Mouse (Mus musculus) C2C12 (cell line): ENCODE results near the gene Manbal. TPM values are rescaled to one million over a fixed set of nuclear protein-coding genes. Genes with fewer than 3 reads are reported as not detected.
A peak's percentile ranks its signal among the peaks of the same experiment; 100 is the strongest.

Source experiments
- H3K27me3 ChIP-seq: one replicate; pipeline ENCODE4 v1.6.1; 2011; ENCODE audit not compliant: control insufficient read depth, insufficient read depth, insufficient read length
- H3K36me3 ChIP-seq: one replicate; pipeline ENCODE4 v1.6.1; 2011; ENCODE audit not compliant: control insufficient read depth, insufficient read depth
- H3K4me3 ChIP-seq: one replicate; pipeline ENCODE4 v1.5.1; 2011; ENCODE audit warnings: mild to moderate bottlenecking, control low read depth; ENCODE audit not compliant: poor library complexity, insufficient read depth, severe bottlenecking
- H3K79me2 ChIP-seq: one replicate; pipeline ENCODE4 v1.6.1; 2011; ENCODE audit not compliant: control insufficient read depth, insufficient read depth
- H3K79me3 ChIP-seq: one replicate; pipeline ENCODE4 v1.6.1; 2011; ENCODE audit warnings: low read depth, control low read depth
- H3ac ChIP-seq: one replicate; pipeline ENCODE3; 2011; ENCODE audit warnings: low read depth; ENCODE audit not compliant: control insufficient read depth, insufficient read length
- CEBPB ChIP-seq: IDR thresholded peaks from one replicate; pipeline ENCODE4 v1.6.1; 2011; ENCODE audit warnings: low read depth, mild to moderate bottlenecking, control low read depth, moderate library complexity
- CTCF ChIP-seq: IDR thresholded peaks from one replicate; pipeline ENCODE4 v1.5.1; 2011; ENCODE audit not compliant: control insufficient read depth, insufficient read depth, insufficient read length
- FOSL1 ChIP-seq: IDR thresholded peaks from one replicate; pipeline ENCODE4 v1.8.0; 2011; ENCODE audit warnings: mild to moderate bottlenecking, low read length; ENCODE audit not compliant: poor library complexity, insufficient read depth, severe bottlenecking
- MAX ChIP-seq: IDR thresholded peaks from one replicate; pipeline ENCODE4 v1.6.1; 2011; ENCODE audit warnings: mild to moderate bottlenecking, control low read depth
- MYOD1 ChIP-seq: IDR thresholded peaks from one replicate; pipeline ENCODE4 v1.6.1; 2011; ENCODE audit warnings: low read depth; ENCODE audit not compliant: control insufficient read depth, insufficient read length
- MYOG ChIP-seq: IDR thresholded peaks from one replicate; pipeline ENCODE4 v1.6.1; 2011; ENCODE audit not compliant: control insufficient read depth, insufficient read length; ENCODE audit errors: extremely low read depth
- USF1 ChIP-seq: IDR thresholded peaks from one replicate; pipeline ENCODE4 v1.6.1; 2011; ENCODE audit warnings: low read depth, mild to moderate bottlenecking, control low read depth, moderate library complexity
- polyA plus RNA-seq: library from polyadenylated mRNA; unstranded; fragments of >200 nt; fragmentation: generic; extraction: Trizol; gene quantifications from one replicate; pipeline ENCODE4 v1.2.1, GENCODE M21; 2012; ENCODE audit warnings: missing spikeins

Gene Manbal
- polyA plus RNA-seq, 1 experiment = 51.1 TPM

- no peaks in the 10 kb centered on the region for H3K79me2 ChIP-seq
- no peaks in the 10 kb centered on the region for H3K36me3 ChIP-seq
- H3K4me3 ChIP-seq = no peak overlapping the region
- no peak overlapping the region for H3ac ChIP-seq
- TF ChIP-seq MYOD1 (no peak), USF1 (no peak), CTCF (no peak), MYOG (no peak), MAX (no peak), FOSL1 (no peak), CEBPB (no peak)
- H3K27me3 ChIP-seq = no peaks in the 10 kb centered on the region
- no peaks in the 10 kb centered on the region for H3K79me3 ChIP-seq
These were observed 14.2 kb upstream of the Manbal start for GRCm38 (mm10) chr2:157353183-157353582.

DNA sequence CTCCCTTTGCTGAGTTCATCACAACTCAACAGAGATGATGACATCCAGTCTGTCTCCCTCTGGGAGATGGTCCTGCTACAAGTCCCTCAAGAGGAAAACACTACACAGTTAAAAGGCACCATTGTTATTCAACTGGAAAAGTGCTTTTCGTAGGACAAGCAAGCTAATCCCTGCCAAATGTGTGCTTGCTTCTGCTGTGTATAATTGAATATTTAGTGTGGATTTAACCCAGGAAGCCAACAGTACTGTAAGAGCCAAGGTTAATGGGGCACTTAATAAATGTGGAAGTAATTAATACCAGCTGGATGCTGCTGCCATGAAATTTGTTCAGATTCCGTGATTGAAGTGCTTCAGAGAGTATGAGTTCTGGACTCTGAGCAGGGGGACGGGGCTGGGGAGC, 13.3 kb upstream of the Manbal start:
- no peak overlapping the region for H3K4me3 ChIP-seq
- no peak overlapping the region for H3ac ChIP-seq
- no peaks in the 10 kb centered on the region for H3K36me3 ChIP-seq
- H3K79me2 ChIP-seq = no peaks in the 10 kb centered on the region
- no peaks in the 10 kb centered on the region for H3K79me3 ChIP-seq
- no peaks in the 10 kb centered on the region for H3K27me3 ChIP-seq
- TF ChIP-seq MYOG = no peak

- no peak overlapping the region for H3ac ChIP-seq
- H3K27me3 ChIP-seq = no peaks in the 10 kb centered on the region
- H3K36me3 ChIP-seq = no peaks in the 10 kb centered on the region
- no peak overlapping the region for H3K4me3 ChIP-seq
- H3K79me2 ChIP-seq = no peaks in the 10 kb centered on the region
- TF ChIP-seq CEBPB (no peak), MYOG (no peak), MAX (no peak), FOSL1 (no peak), USF1 (no peak), MYOD1 (no peak), CTCF (no peak)
- no peaks in the 10 kb centered on the region for H3K79me3 ChIP-seq
These were observed 7.4 kb upstream of the Manbal start for GRCm38 (mm10) chr2:157360028-157360427.

- peaks cover 9% of the 10 kb centered on the region for H3K79me2 ChIP-seq
- H3K79me3 ChIP-seq = peaks cover 4% of the 10 kb centered on the region
- no peak for TF ChIP-seq CEBPB
- TF ChIP-seq MYOG = no peak
- TF ChIP-seq USF1 = no peak
- no peak for TF ChIP-seq FOSL1
- no peak for TF ChIP-seq CTCF
- TF ChIP-seq MAX = no peak
- TF ChIP-seq MYOD1 = no peak
- H3K27me3 ChIP-seq = no peaks in the 10 kb centered on the region
- no peak overlapping the region for H3ac ChIP-seq
- no peak overlapping the region for H3K4me3 ChIP-seq
- no peaks in the 10 kb centered on the region for H3K36me3 ChIP-seq
These were observed 4.4 kb upstream of the Manbal start for GRCm38 (mm10) chr2:157363031-157363430.

GRCm38 (mm10) chr2:157366762-157367161, 632 bp upstream of the Manbal start:
- H3K27me3 ChIP-seq = no peaks in the 10 kb centered on the region
- H3K36me3 ChIP-seq = peaks cover 19% of the 10 kb centered on the region
- H3K4me3 ChIP-seq = no peak overlapping the region
- no peak overlapping the region for H3ac ChIP-seq
- TF ChIP-seq CTCF = no peak
- no peak for TF ChIP-seq FOSL1
- TF ChIP-seq MAX = no peak
- TF ChIP-seq MYOG = no peak
- TF ChIP-seq USF1 = no peak
- no peak for TF ChIP-seq MYOD1
- TF ChIP-seq CEBPB = no peak
- H3K79me2 ChIP-seq = peaks cover 46% of the 10 kb centered on the region
- H3K79me3 ChIP-seq = peaks cover 39% of the 10 kb centered on the region

- Histone ChIP-seq H3K79me3 (peaks cover 52% of the 10 kb centered on the region), H3ac (peak overlapping the region; percentile 95)
These were observed 597 bp downstream of the Manbal start for GRCm38 (mm10) chr2:157367991-157368390.

More at GRCm38 (mm10) chr2:157367991-157368390, 597 bp downstream of the Manbal start:
- Histone ChIP-seq H3K79me2 (peaks cover 59% of the 10 kb centered on the region), H3K4me3 (peak overlapping the region; percentile 81), H3K27me3 (no peaks in the 10 kb centered on the region), H3K36me3 (peaks cover 30% of the 10 kb centered on the region)
- TF ChIP-seq CEBPB (no peak), MYOD1 (peak; percentile 25)
